Mouse (Mus musculus) neural tube, embryonic 13.5 days (tissue): ENCODE results near the gene Prr13. TPM values are rescaled to one million over a fixed set of nuclear protein-coding genes. Genes with fewer than 3 reads are reported as not detected.

Source experiments
- ATAC-seq: fragments of 200-750 bp; cut with Nextera tagmentation; 2 replicates; pipeline ENCODE4 v1.8.0; 2017; ENCODE audit warnings: low read depth, mild to moderate bottlenecking, moderate TSS enrichment, moderate library complexity
- H3K27ac ChIP-seq: fragments of 300-500 bp; sonication (generic); replicated peaks from 2 replicates; pipeline ENCODE4 v1.5.1; 2015; ENCODE audit warnings: moderate library complexity, mild to moderate bottlenecking, inconsistent platforms
- H3K27me3 ChIP-seq: fragments of 300-500 bp; sonication (generic); 2 replicates; pipeline ENCODE4 v1.6.1; 2015; ENCODE audit warnings: mild to moderate bottlenecking, inconsistent platforms
- H3K36me3 ChIP-seq: fragments of 300-500 bp; sonication (generic); 2 replicates; pipeline ENCODE4 v1.6.1; 2015; ENCODE audit warnings: mild to moderate bottlenecking, inconsistent platforms
- H3K4me1 ChIP-seq: fragments of 300-500 bp; sonication (generic); replicated peaks from 2 replicates; pipeline ENCODE4 v1.6.1; 2015; ENCODE audit warnings: inconsistent platforms
- H3K4me2 ChIP-seq: fragments of 300-500 bp; sonication (generic); 2 replicates; pipeline ENCODE4 v1.6.1; 2015; ENCODE audit warnings: inconsistent platforms, mild to moderate bottlenecking, moderate library complexity
- H3K4me3 ChIP-seq: fragments of 300-500 bp; sonication (generic); 2 replicates; pipeline ENCODE4 v1.5.1; 2015; ENCODE audit warnings: mild to moderate bottlenecking, inconsistent platforms
- H3K9ac ChIP-seq: fragments of 300-500 bp; sonication (generic); 2 replicates; pipeline ENCODE4 v1.6.1; 2015; ENCODE audit warnings: moderate library complexity, mild to moderate bottlenecking, inconsistent platforms
- H3K9me3 ChIP-seq: fragments of 300-500 bp; sonication (generic); 2 replicates; pipeline ENCODE4 v1.6.1; 2016; ENCODE audit warnings: inconsistent platforms
- WGBS: fragments of 180-500 bp; shearing (Covaris S2); methylation state at CpG from one replicate; pipeline ENCODE4 v1.1.7; 2015; 5-methylcytosine and 5-hydroxymethylcytosine counted together
- polyA plus RNA-seq: library from polyadenylated mRNA; unstranded; fragments of >200 nt; fragmentation: Nextera tagmentation; extraction: Ambion mirVana; gene quantifications from 2 replicates; pipeline ENCODE4 v1.2.1, GENCODE M21; 2015

The Prr13 gene
- polyA plus RNA-seq, 1 experiment from 2014 or later: 100.0 TPM

DNA sequence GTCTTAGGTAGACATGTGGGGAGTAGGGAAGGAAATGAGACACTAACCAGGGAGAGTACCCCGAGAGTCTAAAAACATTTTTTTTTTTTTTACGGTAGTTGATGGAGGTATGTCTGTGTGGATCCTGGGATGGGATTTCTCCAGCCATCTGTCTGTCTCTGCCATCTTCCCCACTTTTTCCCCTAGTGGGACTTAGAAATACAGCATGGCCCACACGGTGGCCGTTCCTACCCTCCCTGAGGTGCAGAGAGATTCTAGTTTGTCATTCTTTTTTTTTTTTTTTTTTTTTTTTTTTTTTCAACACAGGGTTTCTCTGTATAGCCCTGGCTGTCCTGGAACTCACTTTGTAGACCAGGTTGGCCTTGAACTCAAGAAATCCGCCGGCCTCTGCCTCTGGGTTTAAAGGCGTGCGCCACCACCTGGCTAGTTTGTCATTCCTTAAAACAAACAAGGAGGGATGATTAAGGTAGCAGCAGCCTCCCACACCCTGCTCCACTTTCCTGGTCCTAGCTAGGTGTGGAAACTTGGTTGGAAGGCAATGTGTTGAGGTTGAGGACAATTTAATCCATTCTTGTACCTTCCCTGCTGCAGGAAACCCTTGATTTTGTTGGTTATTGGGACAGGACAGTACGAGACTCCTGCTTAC lies 2.7 kb downstream of the Prr13 start:
- H3K4me1 ChIP-seq: peaks cover 26% of the 10 kb centered on the region
- no peak overlapping the region for H3K27ac ChIP-seq
- no peak for ATAC-seq
- 86% methylated on average over 9 of the region's 9 CpGs for WGBS
- H3K9me3 ChIP-seq: no peaks in the 10 kb centered on the region
- 0 out of 2 replicates have a peak overlapping the region, but pooled peaks have one; percentile 41 for H3K9ac ChIP-seq
- H3K36me3 ChIP-seq: peaks cover 11% of the 10 kb centered on the region; the same call in 1 of the 2 replicates
- H3K27me3 ChIP-seq: no peaks in the 10 kb centered on the region
- no peak overlapping the region for H3K4me3 ChIP-seq
- H3K4me2 ChIP-seq: no peak overlapping the region

GRCm38 (mm10) chr15:102463666-102464065 lies 4.8 kb downstream of the Prr13 start:
- Histone ChIP-seq H3K9me3 (peaks cover 3% of the 10 kb centered on the region; the same call in 1 of the 2 replicates), H3K27ac (no peak overlapping the region), H3K36me3 (peaks cover 12% of the 10 kb centered on the region; the same call in 1 of the 2 replicates), H3K4me2 (no peak overlapping the region), H3K4me3 (no peak overlapping the region), H3K4me1 (peaks cover 26% of the 10 kb centered on the region), H3K9ac (no peak overlapping the region), H3K27me3 (no peaks in the 10 kb centered on the region)
- ATAC-seq: no peak

GRCm38 (mm10) chr15:102468675-102469370 lies 10.0 kb downstream of the Prr13 start:
- peaks cover 8% of the 10 kb centered on the region for H3K36me3 ChIP-seq
- WGBS: 96% methylated on average over 9 of the region's 9 CpGs
- no peak for ATAC-seq

DNA sequence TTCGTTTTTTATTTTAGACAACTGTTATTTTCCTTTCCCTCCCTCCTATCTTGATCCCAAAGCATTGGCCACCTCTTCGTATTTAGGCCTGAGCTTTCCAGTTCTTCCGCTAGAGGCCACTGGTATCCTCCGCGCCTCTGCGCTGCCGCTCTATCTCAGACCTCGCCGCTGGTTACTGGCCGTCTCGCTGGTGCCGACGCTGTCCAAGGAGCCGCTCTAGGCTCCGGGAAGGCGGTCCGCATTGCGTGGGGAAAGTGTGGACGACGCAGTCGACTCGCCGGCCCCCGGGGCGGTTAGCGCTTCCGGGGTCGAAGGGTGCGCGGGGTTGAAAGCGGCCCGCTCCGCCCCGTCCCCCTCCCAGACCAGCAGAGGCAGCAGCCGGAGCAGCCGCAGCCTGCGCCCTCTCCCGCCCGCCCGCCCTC lies 11.4 kb downstream of the Prr13 start, which contains the start of gene Pcbp2:
TSS of gene Pcbp2 (plus strand) at position 357 of the 422 bp plus-strand sequence.
- 1% methylated on average over 31 of the region's 40 CpGs for WGBS
- Histone ChIP-seq H3K4me1 (peaks cover 20% of the 10 kb centered on the region), H3K27me3 (no peaks in the 10 kb centered on the region), H3K4me3 (peak within 1 kb of the TSS; percentile 74), H3K9me3 (peaks cover 4% of the 10 kb centered on the region; the same call in 1 of the 2 replicates), H3K36me3 (peaks cover 21% of the 10 kb centered on the region), H3K4me2 (peak within 1 kb of the TSS; percentile 73), H3K27ac (peak within 1 kb of the TSS; percentile 95), H3K9ac (peak within 1 kb of the TSS; percentile 88)
- ATAC-seq: peak; percentile 99

More at GRCm38 (mm10) chr15:102468675-102469370, 10.0 kb downstream of the Prr13 start:
- Histone ChIP-seq H3K4me2 (no peak overlapping the region), H3K9ac (no peak overlapping the region), H3K9me3 (peaks cover 4% of the 10 kb centered on the region; the same call in 1 of the 2 replicates), H3K4me1 (peaks cover 20% of the 10 kb centered on the region), H3K27me3 (no peaks in the 10 kb centered on the region), H3K4me3 (no peak overlapping the region), H3K27ac (no peak overlapping the region)

DNA sequence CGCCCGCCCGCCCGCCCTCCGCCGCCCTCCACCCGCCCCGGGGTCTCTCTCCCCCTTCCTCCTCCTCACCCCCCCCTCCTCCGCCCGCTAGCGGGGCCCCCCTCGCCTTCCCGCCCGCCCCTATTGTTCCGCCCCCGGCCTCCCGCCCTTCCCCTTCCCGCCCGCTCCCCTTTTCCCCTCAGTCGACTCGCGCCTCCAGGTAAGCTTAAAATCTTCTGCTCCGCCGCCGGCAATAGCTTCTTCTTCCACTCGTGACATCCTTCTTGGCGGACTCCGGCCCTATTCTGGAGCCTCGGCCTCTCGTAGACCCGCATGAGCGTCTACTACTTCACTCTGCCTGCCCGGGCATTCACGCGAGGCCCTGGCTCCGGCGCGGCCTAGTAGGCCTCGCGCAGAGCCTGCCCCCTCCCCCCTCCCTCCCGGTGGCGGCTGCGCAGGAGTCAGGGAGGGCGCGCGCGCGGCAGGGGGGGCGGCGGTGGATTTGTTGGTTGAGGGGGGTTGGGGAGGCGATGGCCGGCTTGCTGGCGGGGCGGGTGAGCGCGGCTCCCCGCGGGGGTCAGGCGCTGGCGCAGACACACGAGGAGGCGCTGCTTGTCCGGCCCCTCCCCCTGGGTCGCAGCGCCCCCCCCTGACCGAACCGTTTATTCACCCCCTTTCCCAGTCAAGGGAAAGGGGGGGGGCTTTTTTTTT lies 11.9 kb downstream of the Prr13 start:
- no peaks in the 10 kb centered on the region for H3K27me3 ChIP-seq
- H3K4me2 ChIP-seq: peak overlapping the region; percentile 73
- H3K9ac ChIP-seq: peak overlapping the region; percentile 88
- H3K27ac ChIP-seq: peak overlapping the region; percentile 95
- ATAC-seq: peak; percentile 85
- WGBS: under 1% methylated on average over 36 of the region's 67 CpGs
- peaks cover 27% of the 10 kb centered on the region for H3K36me3 ChIP-seq
- H3K4me3 ChIP-seq: peak overlapping the region; percentile 74
- peaks cover 4% of the 10 kb centered on the region; the same call in 1 of the 2 replicates for H3K9me3 ChIP-seq
- H3K4me1 ChIP-seq: peaks cover 20% of the 10 kb centered on the region

DNA sequence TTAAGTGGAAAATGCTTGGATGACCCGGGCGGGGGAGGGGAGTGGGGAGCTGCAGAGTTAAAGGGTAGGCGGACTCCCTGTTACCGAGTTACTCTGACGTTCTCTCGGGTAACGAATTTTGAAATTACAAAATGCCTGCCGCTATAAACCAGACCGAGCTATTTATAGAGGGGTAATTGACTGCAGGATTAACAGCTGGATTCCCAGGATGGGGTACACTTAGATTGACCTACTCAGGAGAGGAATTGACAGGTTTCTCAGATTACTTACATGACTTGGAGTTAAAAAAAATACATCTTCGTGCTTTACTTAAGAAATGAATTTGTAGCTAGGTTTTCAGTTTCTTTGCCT lies 12.4 kb downstream of the Prr13 start:
- H3K4me3 ChIP-seq: peak overlapping the region; percentile 74
- under 1% methylated on average over 10 of the region's 10 CpGs for WGBS
- H3K9ac ChIP-seq: peak overlapping the region; percentile 88
- peaks cover 20% of the 10 kb centered on the region for H3K4me1 ChIP-seq
- peaks cover 4% of the 10 kb centered on the region; the same call in 1 of the 2 replicates for H3K9me3 ChIP-seq
- peak overlapping the region; percentile 73 for H3K4me2 ChIP-seq
- no peak for ATAC-seq
- peaks cover 32% of the 10 kb centered on the region for H3K36me3 ChIP-seq
- H3K27ac ChIP-seq: peak overlapping the region; percentile 95
- no peaks in the 10 kb centered on the region for H3K27me3 ChIP-seq

DNA sequence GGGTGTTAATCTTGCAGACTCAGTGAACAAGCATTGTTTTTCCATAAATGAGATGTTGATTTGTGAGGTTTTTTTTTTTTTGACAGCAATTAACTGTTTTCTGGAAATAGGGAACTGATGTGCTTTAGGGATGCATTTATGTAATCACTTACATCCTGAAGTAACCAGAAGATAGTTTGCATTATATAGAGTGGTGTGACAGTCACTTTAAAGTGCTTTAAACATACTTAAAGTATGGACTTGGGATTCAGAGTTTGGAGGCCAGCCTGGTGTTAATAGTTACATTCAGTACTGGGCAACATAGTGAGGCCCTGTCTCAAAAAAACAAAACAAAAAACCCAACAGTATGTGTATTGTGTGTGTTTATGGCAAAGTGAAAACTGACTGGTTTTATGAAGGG lies 12.9 kb downstream of the Prr13 start:
- H3K9me3 ChIP-seq: peaks cover 4% of the 10 kb centered on the region; the same call in 1 of the 2 replicates
- no peaks in the 10 kb centered on the region for H3K27me3 ChIP-seq
- no peak for ATAC-seq
- peak overlapping the region; percentile 73 for H3K4me2 ChIP-seq
- peaks cover 20% of the 10 kb centered on the region for H3K4me1 ChIP-seq
- peaks cover 36% of the 10 kb centered on the region for H3K36me3 ChIP-seq
- peak overlapping the region; percentile 74 for H3K4me3 ChIP-seq
- no peak overlapping the region for H3K27ac ChIP-seq
- H3K9ac ChIP-seq: peak overlapping the region; percentile 88

GRCm38 (mm10) chr15:102473246-102473645 lies 14.4 kb downstream of the Prr13 start:
- H3K27me3 ChIP-seq: no peaks in the 10 kb centered on the region
- H3K4me2 ChIP-seq: no peak overlapping the region
- peaks cover 50% of the 10 kb centered on the region for H3K36me3 ChIP-seq
- no peak overlapping the region for H3K4me3 ChIP-seq
- H3K9ac ChIP-seq: no peak overlapping the region
- H3K27ac ChIP-seq: no peak overlapping the region
- H3K4me1 ChIP-seq: peaks cover 20% of the 10 kb centered on the region
- 75% methylated on average over 2 of the region's 2 CpGs for WGBS
- H3K9me3 ChIP-seq: peaks cover 4% of the 10 kb centered on the region; the same call in 1 of the 2 replicates
- no peak for ATAC-seq

- H3K36me3 ChIP-seq: peaks cover 58% of the 10 kb centered on the region
- WGBS: 86% methylated on average over 2 of the region's 2 CpGs
- no peak for ATAC-seq
These were observed 15.7 kb downstream of the Prr13 start for GRCm38 (mm10) chr15:102474520-102474919.

DNA sequence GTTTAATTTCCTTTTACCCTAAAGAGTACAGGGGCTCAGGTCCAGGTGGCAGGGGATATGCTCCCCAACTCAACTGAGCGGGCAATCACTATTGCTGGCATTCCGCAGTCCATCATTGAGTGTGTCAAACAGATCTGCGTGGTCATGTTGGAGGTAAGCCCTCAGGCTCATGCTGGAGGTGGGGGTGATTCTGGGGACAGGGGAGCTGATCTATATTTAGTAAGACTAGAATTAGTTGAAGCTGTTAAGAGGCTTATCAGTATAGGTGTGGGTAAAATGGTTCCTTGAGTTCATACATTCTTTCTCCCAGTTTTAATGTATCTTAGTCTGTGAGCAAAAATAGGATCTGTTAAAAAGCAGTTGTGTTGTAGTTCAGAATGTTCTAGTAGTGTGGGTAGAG lies 24.3 kb downstream of the Prr13 start:
- H3K36me3 ChIP-seq: peaks cover 83% of the 10 kb centered on the region
- no peak overlapping the region for H3K27ac ChIP-seq
- no peaks in the 10 kb centered on the region for H3K4me1 ChIP-seq
- no peaks in the 10 kb centered on the region for H3K9me3 ChIP-seq
- no peak overlapping the region for H3K9ac ChIP-seq
- WGBS: 94% methylated on average over 3 of the region's 3 CpGs
- no peak overlapping the region for H3K4me3 ChIP-seq
- H3K4me2 ChIP-seq: no peak overlapping the region
- no peak for ATAC-seq
- H3K27me3 ChIP-seq: no peaks in the 10 kb centered on the region

More at GRCm38 (mm10) chr15:102474520-102474919, 15.7 kb downstream of the Prr13 start:
- Histone ChIP-seq H3K4me3 (no peak overlapping the region), H3K9ac (no peak overlapping the region), H3K9me3 (no peaks in the 10 kb centered on the region), H3K4me1 (peaks cover 20% of the 10 kb centered on the region), H3K27me3 (no peaks in the 10 kb centered on the region), H3K4me2 (no peak overlapping the region), H3K27ac (no peak overlapping the region)

DNA sequence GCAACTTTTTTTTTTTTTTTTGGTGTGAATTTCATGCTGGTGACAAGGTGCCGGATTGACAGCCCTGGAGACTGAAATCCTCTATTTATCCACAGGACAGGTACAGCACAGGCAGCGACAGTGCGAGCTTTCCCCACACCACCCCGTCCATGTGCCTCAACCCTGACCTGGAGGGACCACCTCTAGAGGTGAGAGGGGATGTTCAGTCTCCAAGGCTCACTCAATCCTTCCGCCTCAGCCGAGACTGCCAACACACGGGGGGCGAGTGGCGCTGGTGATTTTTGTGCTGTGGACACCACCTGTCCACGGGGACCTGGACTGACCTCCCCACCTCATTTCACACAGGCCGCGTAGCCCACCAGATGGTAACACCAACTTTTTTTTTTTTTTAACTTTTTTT lies 27.0 kb downstream of the Prr13 start:
- no peak overlapping the region for H3K4me3 ChIP-seq
- H3K36me3 ChIP-seq: peaks cover 87% of the 10 kb centered on the region
- H3K4me1 ChIP-seq: no peaks in the 10 kb centered on the region
- ATAC-seq: no peak
- 92% methylated on average over 12 of the region's 12 CpGs for WGBS
- H3K4me2 ChIP-seq: no peak overlapping the region
- H3K9me3 ChIP-seq: no peaks in the 10 kb centered on the region
- H3K27ac ChIP-seq: no peak overlapping the region
- no peak overlapping the region for H3K9ac ChIP-seq
- no peaks in the 10 kb centered on the region for H3K27me3 ChIP-seq

- Histone ChIP-seq H3K4me1 (no peaks in the 10 kb centered on the region), H3K36me3 (peaks cover 84% of the 10 kb centered on the region), H3K4me3 (no peak overlapping the region), H3K9me3 (no peaks in the 10 kb centered on the region), H3K4me2 (no peak overlapping the region), H3K9ac (no peak overlapping the region), H3K27me3 (no peaks in the 10 kb centered on the region), H3K27ac (no peak overlapping the region)
- WGBS: 74% methylated on average over 1 of the region's 1 CpGs
- ATAC-seq: no peak
These were observed 28.8 kb downstream of the Prr13 start for GRCm38 (mm10) chr15:102487664-102488063.
